Mouse (Mus musculus): ENCODE measurements around the gene Cyp2w1. TPM values are rescaled to one million over a fixed set of nuclear protein-coding genes. Genes with fewer than 3 reads are reported as not detected.
A peak's percentile ranks its signal among the peaks of the same experiment; 100 is the strongest.

Cyp2w1 gene
- polyA plus RNA-seq, 1 experiment from 2014 or later = not detected

DNA sequence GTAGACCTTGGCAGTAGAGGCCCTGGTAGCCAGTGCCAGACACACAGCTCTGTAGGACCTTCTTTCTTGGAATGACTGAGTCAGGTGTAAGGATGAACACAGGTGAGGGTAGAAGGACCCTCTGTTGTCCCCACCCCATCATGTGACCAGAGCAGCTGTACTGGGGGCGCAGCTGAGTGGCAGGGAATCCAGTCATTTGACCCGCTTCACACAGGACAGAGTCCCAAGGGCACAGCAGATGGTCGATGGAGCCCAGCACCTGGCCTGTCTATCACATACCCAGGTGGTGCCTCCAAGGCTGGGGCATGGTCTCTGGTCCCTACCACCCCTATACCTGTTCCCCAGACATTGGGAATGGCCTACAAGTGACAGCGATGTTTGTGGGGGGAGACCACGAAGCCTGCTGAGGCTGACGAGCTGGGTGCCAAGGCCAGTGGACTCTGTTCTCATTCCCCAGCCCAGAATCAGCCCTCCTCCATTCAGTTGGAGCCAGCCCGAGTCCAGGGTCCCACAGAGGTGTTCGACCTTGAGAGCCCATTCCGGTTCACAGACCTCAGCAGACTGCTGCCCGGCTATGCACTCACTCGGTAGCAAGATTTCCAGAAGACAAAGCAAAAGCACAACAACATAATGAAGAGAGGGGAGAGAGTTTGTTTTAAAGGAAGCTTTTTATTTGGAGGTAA, 16.4 kb downstream of the Cyp2w1 start:
- H3K36me3 ChIP-seq (ENCODE audit: poor library complexity, severe bottlenecking) = peaks cover under 1% of the 10 kb centered on the region; the same call in 1 of the 2 replicates
- H3K4me1 ChIP-seq = peaks cover 30% of the 10 kb centered on the region
- H3K4me2 ChIP-seq = no peak overlapping the region
- H3K27ac ChIP-seq = no peak overlapping the region
- H3K9ac ChIP-seq = no peak overlapping the region
- no peak for ATAC-seq
- H3K4me3 ChIP-seq = no peak overlapping the region
- H3K9me3 ChIP-seq (replicated peaks) = no peaks in the 10 kb centered on the region
- peaks cover 5% of the 10 kb centered on the region; the same call in 1 of the 2 replicates for H3K27me3 ChIP-seq
- WGBS = 83% methylated on average over 11 of the region's 11 CpGs

- Histone ChIP-seq H3K9ac (no peak overlapping the region), H3K4me3 (no peak overlapping the region), H3K27me3 (peaks cover 5% of the 10 kb centered on the region; the same call in 1 of the 2 replicates), H3K36me3 (ENCODE audit: poor library complexity, severe bottlenecking) (no peaks in the 10 kb centered on the region), H3K4me2 (no peak overlapping the region), H3K27ac (no peak overlapping the region), H3K4me1 (peaks cover 19% of the 10 kb centered on the region), H3K9me3 (replicated peaks) (no peaks in the 10 kb centered on the region)
- 86% methylated on average over 6 of the region's 6 CpGs for WGBS
- no peak for ATAC-seq
Observed at GRCm38 (mm10) chr5:139370336-139370735, 17.9 kb downstream of the Cyp2w1 start.

DNA sequence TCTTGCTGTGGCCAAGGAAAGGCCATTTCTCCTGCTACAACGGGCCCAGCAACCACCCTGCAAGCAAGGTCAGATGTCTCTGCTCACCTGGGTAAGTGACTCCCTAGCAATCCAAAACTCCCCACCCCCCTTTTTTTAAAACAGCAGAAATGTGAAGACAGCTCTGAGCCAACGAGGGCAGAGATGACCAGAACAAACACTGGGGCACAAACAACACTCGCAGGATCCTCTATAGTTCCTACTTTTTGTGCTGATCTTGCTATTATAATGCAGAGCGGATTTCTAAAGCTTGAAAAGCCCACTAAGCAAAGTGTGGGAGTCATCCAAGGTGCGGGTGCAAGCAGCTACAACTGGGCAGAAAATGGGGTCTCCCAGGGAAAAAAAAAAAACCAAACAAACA, 18.7 kb downstream of the Cyp2w1 start:
- peak overlapping the region; percentile 57 for H3K4me3 ChIP-seq
- H3K27ac ChIP-seq = peak overlapping the region; percentile 35; the same call in 1 of the 2 replicates
- H3K4me1 ChIP-seq = peaks cover 19% of the 10 kb centered on the region
- H3K27me3 ChIP-seq = peaks cover 5% of the 10 kb centered on the region; the same call in 1 of the 2 replicates
- peak overlapping the region; percentile 85; the same call in 1 of the 2 replicates for H3K9ac ChIP-seq
- 58% methylated on average over 5 of the region's 5 CpGs for WGBS
- H3K4me2 ChIP-seq = peak overlapping the region; percentile 82
- ATAC-seq = no peak
- H3K9me3 ChIP-seq (replicated peaks) = no peaks in the 10 kb centered on the region
- no peaks in the 10 kb centered on the region for H3K36me3 ChIP-seq (ENCODE audit: poor library complexity, severe bottlenecking)

DNA sequence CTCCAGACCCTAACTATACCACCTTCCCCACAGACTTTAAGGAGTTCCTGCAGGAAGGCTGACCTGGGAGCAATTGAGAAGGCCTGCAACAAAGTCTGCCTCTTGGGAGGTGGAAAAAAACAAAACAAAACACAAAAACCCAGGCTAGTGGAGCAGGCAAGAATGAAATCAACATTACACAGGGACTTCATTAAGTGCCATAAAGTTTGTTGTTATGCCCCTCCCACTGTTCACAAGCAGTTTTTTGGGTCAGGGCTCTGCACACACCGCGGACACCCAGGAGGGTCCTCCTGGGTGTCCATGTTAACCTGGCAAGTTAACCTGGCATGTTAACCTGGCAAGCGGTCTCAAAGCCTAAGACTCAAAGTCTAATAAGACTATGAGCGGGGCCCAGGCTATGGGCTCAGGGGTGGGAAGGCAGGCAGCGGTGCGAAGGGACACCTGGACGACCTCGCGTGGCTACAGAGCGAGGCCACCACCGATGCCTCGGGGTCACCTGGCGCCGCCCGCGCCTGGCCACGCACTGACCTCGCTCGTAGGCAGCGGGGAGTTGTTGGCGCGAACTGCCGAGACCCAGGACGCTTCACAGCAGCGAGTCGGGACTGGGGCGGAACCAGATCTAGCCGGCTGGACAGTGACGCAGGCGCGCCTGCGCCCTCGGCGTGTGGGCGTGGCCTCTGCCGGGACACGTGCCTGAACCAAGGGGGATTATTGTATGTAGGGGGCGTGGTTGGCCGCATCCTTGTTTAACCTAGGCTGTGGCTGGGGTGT, 19.4 kb downstream of the Cyp2w1 start:
- H3K27me3 ChIP-seq = peaks cover 5% of the 10 kb centered on the region; the same call in 1 of the 2 replicates
- 2% methylated on average over 38 of the region's 39 CpGs for WGBS
- peak overlapping the region; percentile 64 for H3K27ac ChIP-seq
- H3K4me2 ChIP-seq = peak overlapping the region; percentile 82
- H3K4me3 ChIP-seq = peak overlapping the region; percentile 57
- no peaks in the 10 kb centered on the region for H3K36me3 ChIP-seq (ENCODE audit: poor library complexity, severe bottlenecking)
- no peaks in the 10 kb centered on the region for H3K9me3 ChIP-seq (replicated peaks)
- peak overlapping the region; percentile 85 for H3K9ac ChIP-seq
- peak; percentile 95 for ATAC-seq
- peaks cover 19% of the 10 kb centered on the region for H3K4me1 ChIP-seq

GRCm38 (mm10) chr5:139373126-139373525, 20.7 kb downstream of the Cyp2w1 start:
- no peak overlapping the region for H3K9ac ChIP-seq

DNA sequence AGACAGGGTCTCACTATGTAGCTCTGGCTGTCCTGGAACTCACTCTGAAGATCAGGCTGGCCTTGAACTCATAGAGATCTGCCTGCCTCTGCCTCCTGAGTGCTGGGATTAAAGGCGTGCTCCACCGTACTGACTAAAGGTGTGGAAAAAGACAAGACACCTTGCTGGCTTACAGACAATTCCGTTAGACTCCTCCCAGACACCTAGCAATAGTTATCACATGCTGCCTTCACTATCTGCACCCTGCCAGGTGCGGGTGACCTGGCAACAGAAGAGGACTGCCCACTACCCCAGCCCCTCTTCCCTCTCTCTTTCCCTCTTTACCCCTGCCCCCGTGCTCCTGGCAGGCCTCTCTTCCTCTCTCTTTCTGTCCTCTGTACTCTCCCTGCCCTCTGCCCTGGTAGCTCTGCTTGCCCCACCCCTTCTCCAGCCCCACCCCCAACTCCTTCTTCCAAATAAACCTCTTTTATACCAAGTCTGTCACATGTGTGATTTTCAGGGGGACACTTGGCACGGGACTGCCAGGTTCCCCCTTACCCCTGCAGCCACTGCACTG, 21.6 kb downstream of the Cyp2w1 start:
- H3K36me3 ChIP-seq (ENCODE audit: poor library complexity, severe bottlenecking) = no peaks in the 10 kb centered on the region
- peaks cover 5% of the 10 kb centered on the region; the same call in 1 of the 2 replicates for H3K27me3 ChIP-seq
- no peak overlapping the region for H3K27ac ChIP-seq
- H3K9me3 ChIP-seq (replicated peaks) = no peaks in the 10 kb centered on the region
- no peak overlapping the region for H3K4me3 ChIP-seq
- H3K9ac ChIP-seq = no peak overlapping the region
- H3K4me1 ChIP-seq = peaks cover 22% of the 10 kb centered on the region
- ATAC-seq = no peak
- H3K4me2 ChIP-seq = no peak overlapping the region
- WGBS = 75% methylated on average over 6 of the region's 6 CpGs

More at GRCm38 (mm10) chr5:139373126-139373525, 20.7 kb downstream of the Cyp2w1 start:
- Histone ChIP-seq H3K4me3 (no peak overlapping the region), H3K27ac (no peak overlapping the region), H3K27me3 (peaks cover 5% of the 10 kb centered on the region; the same call in 1 of the 2 replicates), H3K36me3 (ENCODE audit: poor library complexity, severe bottlenecking) (no peaks in the 10 kb centered on the region), H3K4me2 (no peak overlapping the region), H3K9me3 (replicated peaks) (no peaks in the 10 kb centered on the region), H3K4me1 (peaks cover 19% of the 10 kb centered on the region)
- 80% methylated on average over 3 of the region's 3 CpGs for WGBS
- no peak for ATAC-seq

DNA sequence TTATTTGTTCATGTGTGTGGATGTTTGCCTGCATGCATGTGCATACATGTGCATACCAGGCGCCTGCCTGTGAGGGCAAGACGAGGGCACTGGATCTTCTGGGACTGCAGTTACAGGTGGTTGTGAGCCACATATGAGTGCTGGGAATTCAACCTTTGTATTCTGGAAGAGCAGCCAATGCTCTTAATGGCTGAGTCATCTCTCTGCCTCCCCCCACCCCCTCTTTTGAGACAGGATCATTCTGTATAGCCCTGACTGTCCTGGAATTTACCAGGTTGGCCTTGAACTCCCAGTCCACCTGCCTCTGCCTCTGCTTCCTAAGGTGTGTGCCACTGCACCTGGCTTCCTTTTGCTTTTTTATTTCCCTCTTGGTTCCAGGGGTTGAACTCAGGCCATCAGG, 22.4 kb downstream of the Cyp2w1 start:
- no peak for ATAC-seq
- no peak overlapping the region for H3K27ac ChIP-seq
- no peak overlapping the region for H3K9ac ChIP-seq
- H3K4me3 ChIP-seq = no peak overlapping the region
- peaks cover 5% of the 10 kb centered on the region; the same call in 1 of the 2 replicates for H3K27me3 ChIP-seq
- peaks cover 28% of the 10 kb centered on the region for H3K4me1 ChIP-seq
- H3K9me3 ChIP-seq (replicated peaks) = no peaks in the 10 kb centered on the region
- no peak overlapping the region for H3K4me2 ChIP-seq
- WGBS = 83% methylated on average over 2 of the region's 2 CpGs
- H3K36me3 ChIP-seq (ENCODE audit: poor library complexity, severe bottlenecking) = no peaks in the 10 kb centered on the region

GRCm38 (mm10) chr5:139377468-139378270, 25.3 kb downstream of the Cyp2w1 start, which contains the start of gene Gpr146:
Gpr146 (plus strand) TSS chr5:139377697.
- Histone ChIP-seq H3K27me3 (peaks cover 8% of the 10 kb centered on the region; the same call in 1 of the 2 replicates), H3K4me1 (peaks cover 30% of the 10 kb centered on the region), H3K9ac (no peak within 1 kb of the TSS), H3K4me2 (no peak within 1 kb of the TSS), H3K4me3 (no peak within 1 kb of the TSS), H3K27ac (no peak within 1 kb of the TSS), H3K36me3 (ENCODE audit: poor library complexity, severe bottlenecking) (no peaks in the 10 kb centered on the region), H3K9me3 (replicated peaks) (no peaks in the 10 kb centered on the region)
- WGBS = 82% methylated on average over 18 of the region's 18 CpGs
- ATAC-seq = no peak

DNA sequence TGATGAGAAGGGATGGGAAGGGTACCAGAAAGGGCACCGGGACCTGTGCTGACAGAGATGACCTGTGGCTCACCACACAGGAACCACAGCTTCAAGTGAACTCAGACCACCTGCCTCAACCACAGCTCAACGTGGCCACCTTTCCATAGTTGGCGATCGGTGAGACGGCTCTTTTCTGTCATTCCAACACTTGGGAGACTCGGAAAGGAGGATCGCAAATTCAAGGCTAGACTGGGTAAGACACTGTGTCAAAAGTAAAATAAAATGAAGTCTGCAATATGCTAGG, 25.8 kb downstream of the Cyp2w1 start:
- Histone ChIP-seq H3K9me3 (replicated peaks) (no peaks in the 10 kb centered on the region), H3K4me2 (no peak overlapping the region), H3K27ac (no peak overlapping the region), H3K9ac (no peak overlapping the region), H3K4me1 (peaks cover 29% of the 10 kb centered on the region), H3K4me3 (no peak overlapping the region), H3K36me3 (ENCODE audit: poor library complexity, severe bottlenecking) (no peaks in the 10 kb centered on the region), H3K27me3 (peaks cover 8% of the 10 kb centered on the region; the same call in 1 of the 2 replicates)
- ATAC-seq = no peak
- WGBS = 92% methylated on average over 7 of the region's 7 CpGs

DNA sequence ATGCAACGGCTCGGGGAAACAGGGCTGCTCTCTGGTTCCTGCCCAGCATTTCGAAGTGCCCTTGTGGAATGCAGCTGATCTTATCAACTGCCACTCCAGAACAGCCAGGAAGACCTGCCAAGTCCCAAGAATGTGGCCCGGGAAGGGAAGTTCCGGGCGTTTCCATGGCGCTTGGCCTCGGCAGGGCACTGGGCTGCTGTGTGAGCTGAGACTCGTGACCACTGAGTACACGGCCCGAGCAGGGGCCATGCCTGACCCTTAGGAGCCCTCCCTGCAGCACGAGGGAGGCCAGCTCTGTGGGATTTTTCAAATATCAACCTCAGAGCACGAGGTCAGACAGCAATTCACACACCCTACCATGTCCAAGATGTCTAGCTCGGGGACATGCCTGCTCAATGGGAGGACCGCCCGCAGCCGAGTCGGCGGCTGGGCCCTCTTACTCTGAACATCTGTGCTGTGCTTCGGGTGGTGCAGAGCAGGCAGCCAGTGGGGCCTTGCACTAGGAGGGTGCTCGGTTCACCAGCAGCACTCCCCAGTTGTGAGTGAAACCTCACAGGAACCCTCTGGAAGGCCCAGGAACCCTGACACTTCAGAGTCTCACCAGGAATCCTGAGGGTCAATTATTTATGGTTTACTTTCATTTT, 26.7 kb downstream of the Cyp2w1 start:
- H3K4me3 ChIP-seq = no peak overlapping the region
- no peak overlapping the region for H3K4me2 ChIP-seq
- no peak for ATAC-seq
- H3K4me1 ChIP-seq = peaks cover 29% of the 10 kb centered on the region
- no peak overlapping the region for H3K9ac ChIP-seq
- WGBS = 67% methylated on average over 21 of the region's 21 CpGs
- no peaks in the 10 kb centered on the region for H3K36me3 ChIP-seq (ENCODE audit: poor library complexity, severe bottlenecking)
- H3K27ac ChIP-seq = peak overlapping the region; percentile 35
- no peaks in the 10 kb centered on the region for H3K9me3 ChIP-seq (replicated peaks)
- peaks cover 8% of the 10 kb centered on the region; the same call in 1 of the 2 replicates for H3K27me3 ChIP-seq

DNA sequence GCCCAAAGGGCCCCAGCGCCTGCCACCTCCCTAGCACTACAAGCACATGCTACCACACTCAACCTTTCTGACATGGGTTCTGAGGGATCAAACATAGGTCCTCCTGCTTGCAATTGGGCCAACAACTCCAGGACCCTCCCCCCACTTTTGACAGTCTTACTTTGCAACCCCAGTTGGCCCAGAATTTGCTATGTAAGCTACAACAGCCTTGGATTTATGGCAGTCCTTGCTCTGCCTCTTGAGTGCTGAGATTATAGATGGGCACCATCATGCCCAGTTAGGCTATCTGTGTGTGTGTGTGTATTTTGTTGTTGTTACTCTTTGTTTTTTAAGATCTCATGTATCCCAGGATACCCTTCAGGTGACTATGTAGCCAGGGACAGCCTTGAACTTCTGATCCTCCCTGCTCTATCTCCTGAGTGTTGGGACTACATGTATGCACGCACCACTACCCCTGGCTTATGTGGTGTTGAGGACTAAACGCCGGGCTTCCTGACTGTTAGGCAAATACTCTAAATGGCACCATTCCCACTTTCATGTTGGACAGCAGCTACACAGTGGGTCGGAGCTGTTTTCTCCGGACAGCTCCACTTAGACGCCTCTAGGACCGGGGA, 27.5 kb downstream of the Cyp2w1 start:
- peak overlapping the region; percentile 73 for H3K9ac ChIP-seq
- ATAC-seq = no peak; the same call in 1 of the 2 replicates
- WGBS = 23% methylated on average over 8 of the region's 8 CpGs
- peaks cover 8% of the 10 kb centered on the region; the same call in 1 of the 2 replicates for H3K27me3 ChIP-seq
- H3K4me3 ChIP-seq = peak overlapping the region; percentile 61
- no peak overlapping the region for H3K27ac ChIP-seq
- H3K4me2 ChIP-seq = peak overlapping the region; percentile 95
- H3K4me1 ChIP-seq = peaks cover 29% of the 10 kb centered on the region
- no peaks in the 10 kb centered on the region for H3K9me3 ChIP-seq (replicated peaks)
- H3K36me3 ChIP-seq (ENCODE audit: poor library complexity, severe bottlenecking) = no peaks in the 10 kb centered on the region

All from forebrain, embryonic 13.5 days (tissue).